Mouse (Mus musculus): ENCODE results near the gene Rad51ap1. TPM values are rescaled to one million over a fixed set of nuclear protein-coding genes. Genes with fewer than 3 reads are reported as not detected.

Rad51ap1 gene
- polyA plus RNA-seq, 1 experiment from 2014 or later, result 90.7 TPM

DNA sequence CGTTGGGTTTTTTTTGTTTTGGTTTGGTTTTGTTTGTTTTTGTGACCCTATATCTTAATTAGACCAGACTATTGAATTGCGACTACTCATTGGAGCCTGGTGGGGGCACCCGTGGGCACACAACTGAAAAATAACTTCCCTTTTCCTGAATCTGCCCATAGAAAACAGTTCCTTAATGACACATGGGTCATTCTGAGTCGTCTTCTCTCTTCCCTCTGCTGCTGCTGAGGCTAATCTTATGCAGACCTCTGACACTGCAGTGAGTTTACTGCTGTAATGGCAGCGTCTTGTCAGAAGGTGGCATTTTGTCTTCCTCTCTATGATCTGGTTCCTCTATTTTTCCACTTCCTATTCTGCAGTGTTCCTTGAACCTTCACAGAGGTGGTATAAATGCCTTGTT, 1.1 kb upstream of the Rad51ap1 start:
- H3K27ac ChIP-seq (replicated peaks; ENCODE audit: low read depth, low read length), result no peak overlapping the region
- H3K4me1 ChIP-seq (ENCODE audit: control insufficient read depth, insufficient read depth, low read length), result peaks cover 3% of the 10 kb centered on the region; the same call in 1 of the 2 replicates
- ATAC-seq (ENCODE audit: insufficient number of reproducible peaks, low FRiP score, low TSS enrichment, low read depth), result no peak
- 5% methylated on average over 5 of the region's 5 CpGs for WGBS
- DNase-seq (ENCODE audit: low spot score), result peak; percentile 22
- no peak overlapping the region for H3K9ac ChIP-seq (ENCODE audit: low read length)
- H3K4me3 ChIP-seq (ENCODE audit: low read depth, low read length), result peak overlapping the region; percentile 74
- no peaks in the 10 kb centered on the region for H3K27me3 ChIP-seq (ENCODE audit: control insufficient read depth, insufficient read depth, low read length)
- H3K36me3 ChIP-seq (ENCODE audit: control insufficient read depth, insufficient read depth, low read length), result no peaks in the 10 kb centered on the region; the same call in 1 of the 2 replicates
- peak overlapping the region; percentile 73 for H3K4me2 ChIP-seq (ENCODE audit: low read depth, severe bottlenecking)
- no peaks in the 10 kb centered on the region for H3K9me3 ChIP-seq (ENCODE audit: control insufficient read depth, low read length)

DNA sequence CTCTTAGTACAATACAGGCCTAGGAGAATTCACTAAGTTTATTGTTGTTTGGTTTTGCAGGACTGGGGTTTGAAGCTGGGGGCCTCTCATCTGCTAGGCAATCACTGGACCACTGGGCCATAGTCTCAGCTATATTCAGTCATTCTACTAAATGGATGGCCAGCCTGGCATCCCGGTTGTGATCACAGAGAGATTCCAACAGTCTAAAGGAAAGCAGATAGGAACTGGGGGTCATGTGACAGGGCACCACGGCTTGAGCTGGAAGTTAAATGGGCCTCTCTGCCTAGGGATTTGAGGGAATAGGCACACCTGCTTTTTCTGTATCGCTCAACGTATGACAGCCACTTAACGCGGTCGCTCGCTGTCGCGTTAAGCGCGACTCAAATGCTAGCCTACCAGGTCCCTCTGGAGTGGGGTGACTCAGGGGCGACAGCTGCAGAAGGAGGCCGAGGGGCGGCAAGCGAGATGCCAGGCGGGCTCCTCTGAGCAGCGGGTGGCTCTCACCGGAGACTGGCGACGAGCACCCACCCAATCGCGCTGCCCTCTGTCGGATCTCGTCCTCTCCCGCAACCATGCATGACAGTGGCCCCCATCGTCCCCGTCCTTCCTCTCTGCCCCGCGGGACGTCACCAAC, 417 bp downstream of the Rad51ap1 start:
- Histone ChIP-seq H3K4me3 (ENCODE audit: low read depth, low read length) (peak overlapping the region; percentile 74), H3K27me3 (ENCODE audit: control insufficient read depth, insufficient read depth, low read length) (no peaks in the 10 kb centered on the region), H3K4me1 (ENCODE audit: control insufficient read depth, insufficient read depth, low read length) (peaks cover 3% of the 10 kb centered on the region; the same call in 1 of the 2 replicates), H3K27ac (replicated peaks; ENCODE audit: low read depth, low read length) (no peak overlapping the region), H3K36me3 (ENCODE audit: control insufficient read depth, insufficient read depth, low read length) (no peaks in the 10 kb centered on the region; the same call in 1 of the 2 replicates), H3K9me3 (ENCODE audit: control insufficient read depth, low read length) (no peaks in the 10 kb centered on the region), H3K4me2 (ENCODE audit: low read depth, severe bottlenecking) (peak overlapping the region; percentile 90), H3K9ac (ENCODE audit: low read length) (peak overlapping the region; percentile 76)
- DNase-seq (ENCODE audit: low spot score) (no peak), ATAC-seq (ENCODE audit: insufficient number of reproducible peaks, low FRiP score, low TSS enrichment, low read depth) (peak; percentile 38)
- WGBS, result under 1% methylated on average over 30 of the region's 31 CpGs

DNA sequence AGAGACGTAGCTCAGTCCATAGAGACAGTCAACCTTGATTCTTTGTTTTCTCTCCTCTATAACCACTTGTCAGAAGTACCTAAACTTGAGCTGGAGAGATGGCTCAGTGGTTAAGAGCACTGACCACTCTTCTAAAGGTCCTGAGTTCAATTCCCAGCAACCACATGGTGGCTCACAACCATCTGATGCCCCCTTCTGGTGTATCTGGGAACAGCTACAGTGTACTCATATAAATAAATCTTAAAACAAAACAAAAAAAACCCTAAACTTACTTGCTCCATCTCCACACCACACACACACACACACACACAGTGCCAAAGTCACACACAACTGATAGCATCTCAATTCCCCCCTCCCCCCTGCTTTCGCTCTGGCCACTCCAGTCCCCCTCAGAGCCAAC, 1.3 kb downstream of the Rad51ap1 start:
- DNase-seq (ENCODE audit: low spot score), result no peak
- no peak for ATAC-seq (ENCODE audit: insufficient number of reproducible peaks, low FRiP score, low TSS enrichment, low read depth)
- Histone ChIP-seq H3K9ac (ENCODE audit: low read length) (no peak overlapping the region), H3K4me1 (ENCODE audit: control insufficient read depth, insufficient read depth, low read length) (peaks cover 3% of the 10 kb centered on the region; the same call in 1 of the 2 replicates), H3K4me3 (ENCODE audit: low read depth, low read length) (no peak overlapping the region; the same call in 1 of the 2 replicates), H3K27me3 (ENCODE audit: control insufficient read depth, insufficient read depth, low read length) (no peaks in the 10 kb centered on the region), H3K27ac (replicated peaks; ENCODE audit: low read depth, low read length) (no peak overlapping the region), H3K36me3 (ENCODE audit: control insufficient read depth, insufficient read depth, low read length) (no peaks in the 10 kb centered on the region), H3K4me2 (ENCODE audit: low read depth, severe bottlenecking) (peak overlapping the region; percentile 90; the same call in 1 of the 2 replicates), H3K9me3 (ENCODE audit: control insufficient read depth, low read length) (no peaks in the 10 kb centered on the region)
- WGBS, result 90% methylated on average over 2 of the region's 2 CpGs

DNA sequence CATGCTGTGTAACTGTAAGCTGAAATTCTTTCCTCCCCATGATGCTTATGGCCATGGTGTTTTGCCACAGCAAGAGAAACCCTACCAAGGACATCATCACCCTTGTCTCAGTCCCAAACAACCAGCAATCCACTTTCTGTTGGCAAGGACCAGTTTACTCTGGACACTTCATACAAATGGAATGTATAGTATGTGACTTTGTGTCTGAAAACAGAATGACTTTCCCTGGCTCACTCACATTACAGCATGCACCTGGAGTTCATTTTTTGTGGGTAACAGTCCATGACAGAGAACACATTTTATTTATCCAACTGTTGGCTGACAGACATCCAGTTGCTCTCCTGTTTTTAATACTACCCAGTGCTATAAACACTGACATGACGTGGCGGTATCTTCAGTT, 6.5 kb downstream of the Rad51ap1 start:
- no peak overlapping the region for H3K27ac ChIP-seq (replicated peaks; ENCODE audit: low read depth, low read length)
- H3K4me2 ChIP-seq (ENCODE audit: low read depth, severe bottlenecking), result no peak overlapping the region
- H3K4me1 ChIP-seq (ENCODE audit: control insufficient read depth, insufficient read depth, low read length), result no peaks in the 10 kb centered on the region
- DNase-seq (ENCODE audit: low spot score) (no peak), ATAC-seq (ENCODE audit: insufficient number of reproducible peaks, low FRiP score, low TSS enrichment, low read depth) (no peak)
- no peak overlapping the region for H3K4me3 ChIP-seq (ENCODE audit: low read depth, low read length)
- 90% methylated on average over 2 of the region's 2 CpGs for WGBS
- H3K27me3 ChIP-seq (ENCODE audit: control insufficient read depth, insufficient read depth, low read length), result no peaks in the 10 kb centered on the region
- H3K9me3 ChIP-seq (ENCODE audit: control insufficient read depth, low read length), result no peaks in the 10 kb centered on the region
- peaks cover 2% of the 10 kb centered on the region; the same call in 1 of the 2 replicates for H3K36me3 ChIP-seq (ENCODE audit: control insufficient read depth, insufficient read depth, low read length)
- no peak overlapping the region for H3K9ac ChIP-seq (ENCODE audit: low read length)

DNA sequence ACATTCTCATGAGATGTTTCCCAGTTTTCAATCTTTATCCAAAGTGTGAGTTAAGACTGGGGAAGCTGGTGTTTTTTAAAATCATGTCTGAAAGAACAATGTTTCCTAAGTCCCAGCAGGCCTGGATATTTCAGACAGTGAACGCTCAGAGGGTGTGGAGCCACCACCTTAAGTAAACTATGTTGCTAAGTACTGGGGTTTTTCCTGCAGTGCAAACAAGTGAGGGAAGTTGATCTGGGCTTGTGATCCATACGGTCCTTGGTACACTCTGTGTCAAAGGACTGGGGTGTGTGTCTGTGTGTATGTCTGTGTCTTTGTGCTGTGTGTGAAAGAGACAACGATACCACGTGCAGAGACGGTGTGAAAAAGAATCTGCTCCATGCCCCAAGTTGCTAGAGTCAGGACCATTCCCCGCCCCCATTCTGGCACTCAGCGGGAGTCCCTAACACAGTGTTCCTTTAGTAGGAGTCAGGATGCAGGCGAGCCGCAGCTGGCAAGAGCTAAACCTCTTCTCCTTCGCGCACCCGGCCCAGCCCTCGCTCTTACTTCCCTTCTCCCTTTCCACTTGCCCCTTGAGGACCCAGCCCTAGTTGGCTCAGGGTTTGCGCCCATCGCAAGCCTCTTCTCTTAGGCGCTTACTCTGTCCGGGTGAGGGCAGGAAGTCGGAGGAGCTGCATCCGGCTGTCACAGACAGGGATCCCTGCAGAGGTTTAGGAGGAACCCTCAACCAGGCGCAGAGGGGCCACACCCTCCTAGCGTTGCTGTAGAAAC, 18.1 kb downstream of the Rad51ap1 start, which contains the start of gene Dyrk4:
Dyrk4 (minus strand) TSS at position 729 of the 771 bp plus-strand sequence.
- H3K4me2 ChIP-seq (ENCODE audit: low read depth, severe bottlenecking), result peak within 1 kb of the TSS; percentile 38
- 12% methylated on average over 21 of the region's 21 CpGs for WGBS
- no peak for ATAC-seq (ENCODE audit: insufficient number of reproducible peaks, low FRiP score, low TSS enrichment, low read depth)
- 0 out of 2 replicates have a peak, but pooled peaks cover 2% of the 10 kb centered on the region for H3K4me1 ChIP-seq (ENCODE audit: control insufficient read depth, insufficient read depth, low read length)
- H3K9ac ChIP-seq (ENCODE audit: low read length), result peak within 1 kb of the TSS; percentile 22
- H3K27me3 ChIP-seq (ENCODE audit: control insufficient read depth, insufficient read depth, low read length), result no peaks in the 10 kb centered on the region
- no peak within 1 kb of the TSS for H3K4me3 ChIP-seq (ENCODE audit: low read depth, low read length)
- H3K9me3 ChIP-seq (ENCODE audit: control insufficient read depth, low read length), result no peaks in the 10 kb centered on the region
- H3K27ac ChIP-seq (replicated peaks; ENCODE audit: low read depth, low read length), result no peak within 1 kb of the TSS
- DNase-seq (ENCODE audit: low spot score), result peak; percentile 26
- peaks cover 12% of the 10 kb centered on the region; the same call in 1 of the 2 replicates for H3K36me3 ChIP-seq (ENCODE audit: control insufficient read depth, insufficient read depth, low read length)

DNA sequence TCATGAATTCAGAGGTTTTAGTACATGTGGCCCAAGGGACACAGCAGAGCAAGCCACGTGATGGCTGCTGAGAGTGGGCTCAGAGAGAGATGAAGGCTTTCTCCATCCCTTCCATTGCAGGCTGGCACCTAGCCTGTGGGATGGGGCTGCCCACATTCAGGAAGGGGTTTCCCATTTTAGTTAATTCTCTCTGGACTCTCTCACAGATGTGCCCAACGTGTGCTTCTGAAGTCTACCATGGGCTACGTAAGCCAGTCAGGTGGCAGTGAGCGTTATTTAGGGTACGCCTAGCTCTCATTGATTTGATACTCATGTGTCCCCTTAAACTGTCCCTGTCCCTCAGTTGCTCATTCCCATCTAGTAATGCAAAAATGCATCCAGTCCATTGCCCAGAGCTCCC, 24.5 kb downstream of the Rad51ap1 start:
- WGBS, result 85% methylated on average over 5 of the region's 5 CpGs

DNA sequence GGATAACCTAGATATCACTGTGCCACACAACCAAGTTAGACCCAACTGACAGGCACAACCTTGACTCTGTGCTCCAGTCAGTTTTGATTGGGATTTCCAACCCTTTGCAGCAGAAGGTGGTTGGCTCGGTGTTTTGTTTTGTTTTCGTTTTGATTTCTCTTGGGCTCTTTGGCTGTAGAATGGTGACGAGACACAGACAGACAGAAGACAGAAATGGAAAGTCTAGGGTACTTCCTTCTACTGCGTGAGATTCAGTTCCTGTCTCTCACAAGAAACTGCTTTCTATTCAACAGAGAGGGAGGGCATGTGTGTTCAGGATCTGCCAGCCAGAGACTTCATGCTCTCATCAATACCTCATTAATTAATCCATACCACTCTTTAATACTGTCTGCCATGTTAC, 28.7 kb downstream of the Rad51ap1 start:
- no peak overlapping the region for H3K4me2 ChIP-seq (ENCODE audit: low read depth, severe bottlenecking)
- no peaks in the 10 kb centered on the region for H3K27me3 ChIP-seq (ENCODE audit: control insufficient read depth, insufficient read depth, low read length)
- H3K4me1 ChIP-seq (ENCODE audit: control insufficient read depth, insufficient read depth, low read length), result no peaks in the 10 kb centered on the region
- WGBS, result 85% methylated on average over 4 of the region's 4 CpGs
- DNase-seq (ENCODE audit: low spot score) (no peak), ATAC-seq (ENCODE audit: insufficient number of reproducible peaks, low FRiP score, low TSS enrichment, low read depth) (no peak)
- H3K4me3 ChIP-seq (ENCODE audit: low read depth, low read length), result no peak overlapping the region
- H3K27ac ChIP-seq (replicated peaks; ENCODE audit: low read depth, low read length), result no peak overlapping the region
- H3K36me3 ChIP-seq (ENCODE audit: control insufficient read depth, insufficient read depth, low read length), result no peaks in the 10 kb centered on the region
- no peaks in the 10 kb centered on the region for H3K9me3 ChIP-seq (ENCODE audit: control insufficient read depth, low read length)
- H3K9ac ChIP-seq (ENCODE audit: low read length), result no peak overlapping the region

More for the DNA sequence above, 24.5 kb downstream of the Rad51ap1 start:
- Histone ChIP-seq H3K9me3 (ENCODE audit: control insufficient read depth, low read length) (no peaks in the 10 kb centered on the region), H3K4me2 (ENCODE audit: low read depth, severe bottlenecking) (no peak overlapping the region), H3K9ac (ENCODE audit: low read length) (no peak overlapping the region), H3K4me1 (ENCODE audit: control insufficient read depth, insufficient read depth, low read length) (no peaks in the 10 kb centered on the region), H3K4me3 (ENCODE audit: low read depth, low read length) (no peak overlapping the region), H3K27ac (replicated peaks; ENCODE audit: low read depth, low read length) (no peak overlapping the region), H3K27me3 (ENCODE audit: control insufficient read depth, insufficient read depth, low read length) (no peaks in the 10 kb centered on the region), H3K36me3 (ENCODE audit: control insufficient read depth, insufficient read depth, low read length) (no peaks in the 10 kb centered on the region)
- DNase-seq (ENCODE audit: low spot score), result no peak
- no peak for ATAC-seq (ENCODE audit: insufficient number of reproducible peaks, low FRiP score, low TSS enrichment, low read depth)

DNA sequence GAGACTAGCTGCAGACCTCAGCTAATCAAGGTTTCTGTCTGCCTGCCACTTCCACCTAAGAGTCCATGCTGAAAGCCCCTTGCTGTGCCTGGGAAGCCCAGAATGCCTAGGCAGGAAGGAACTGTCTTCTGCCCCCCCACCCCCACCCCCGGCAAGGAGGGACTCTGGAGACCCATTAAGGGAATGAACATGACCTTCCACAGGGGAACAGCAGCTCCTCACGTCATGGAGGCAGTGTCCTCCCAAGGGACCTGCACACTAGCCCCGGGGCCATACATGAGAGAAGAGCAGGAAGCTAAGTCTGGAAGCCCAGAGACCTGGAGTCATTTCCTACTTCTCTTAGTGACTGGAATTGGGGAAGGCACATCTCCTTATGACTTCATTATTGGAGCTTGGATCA, 31.5 kb downstream of the Rad51ap1 start:
- H3K4me1 ChIP-seq (ENCODE audit: control insufficient read depth, insufficient read depth, low read length), result no peaks in the 10 kb centered on the region
- DNase-seq (ENCODE audit: low spot score) (no peak), ATAC-seq (ENCODE audit: insufficient number of reproducible peaks, low FRiP score, low TSS enrichment, low read depth) (no peak)
- H3K4me3 ChIP-seq (ENCODE audit: low read depth, low read length), result no peak overlapping the region
- H3K36me3 ChIP-seq (ENCODE audit: control insufficient read depth, insufficient read depth, low read length), result no peaks in the 10 kb centered on the region
- H3K27ac ChIP-seq (replicated peaks; ENCODE audit: low read depth, low read length), result no peak overlapping the region
- 60% methylated on average over 3 of the region's 3 CpGs for WGBS
- H3K27me3 ChIP-seq (ENCODE audit: control insufficient read depth, insufficient read depth, low read length), result no peaks in the 10 kb centered on the region
- H3K9ac ChIP-seq (ENCODE audit: low read length), result no peak overlapping the region
- H3K4me2 ChIP-seq (ENCODE audit: low read depth, severe bottlenecking), result no peak overlapping the region
- no peaks in the 10 kb centered on the region for H3K9me3 ChIP-seq (ENCODE audit: control insufficient read depth, low read length)
